Mouse (Mus musculus) stomach, embryonic 15.5 days (tissue): Measurements from ENCODE around the gene Ankrd13d. TPM values are rescaled to one million over a fixed set of nuclear protein-coding genes. Genes with fewer than 3 reads are reported as not detected.

Source experiments
- microRNA-seq: library from miRNA; unstranded; fragments of <30 nt; microRNA quantifications from one replicate; pipeline ENCODE4, GENCODE M21; 2016
- polyA plus RNA-seq: library from polyadenylated mRNA; unstranded; fragments of >200 nt; fragmentation: Nextera tagmentation; extraction: Ambion mirVana; gene quantifications from 2 replicates; pipeline ENCODE4 v1.2.1, GENCODE M21; 2015

Ankrd13d gene
- polyA plus RNA-seq, 1 experiment from 2014 or later = 9.5 TPM

Small RNAs within 50 kb of the gene (microRNA-seq; reads per million reads assigned to microRNA genes)
- not detected for gene Mir6985

Other genes starting within 250 kb of the Ankrd13d start
- 711 and 842 TPM in 2 replicates for gene Gstp1, start 245.2 kb downstream of the Ankrd13d start, polyA plus RNA-seq
- 13.2 and 19.1 TPM in 2 replicates for gene Gstp2, start 237.1 kb downstream of the Ankrd13d start, polyA plus RNA-seq
- gene Gstp3, start 223.6 kb downstream of the Ankrd13d start, polyA plus RNA-seq = 3.3 and 7.1 TPM in 2 replicates
- gene Cabp2, start 201.6 kb downstream of the Ankrd13d start, polyA plus RNA-seq = 3.1 and 3.6 TPM in 2 replicates
- gene Cdk2ap2, start 186.0 kb downstream of the Ankrd13d start, polyA plus RNA-seq = 121 and 130 TPM in 2 replicates
- 12.9 and 16.2 TPM in 2 replicates for gene Pitpnm1, start 183.1 kb downstream of the Ankrd13d start, polyA plus RNA-seq
- 79.0 and 91.0 TPM in 2 replicates for gene Aip, start 157.3 kb downstream of the Ankrd13d start, polyA plus RNA-seq
- gene Gpr152, start 143.3 kb downstream of the Ankrd13d start, polyA plus RNA-seq = not detected in 2 replicates
- gene Cabp4, start 139.1 kb downstream of the Ankrd13d start, polyA plus RNA-seq = 0.13 and 0.19 TPM in 2 replicates
- 164 and 180 TPM in 2 replicates for gene Coro1b, start 134.5 kb downstream of the Ankrd13d start, polyA plus RNA-seq
- gene Ptprcap, start 129.5 kb downstream of the Ankrd13d start, polyA plus RNA-seq = 6.4 and 7.5 TPM in 2 replicates
- 44.7 and 49.5 TPM in 2 replicates for gene Rps6kb2, start 119.8 kb downstream of the Ankrd13d start, polyA plus RNA-seq
- 1.5 and 2.0 TPM in 2 replicates for gene Carns1, start 107.7 kb downstream of the Ankrd13d start, polyA plus RNA-seq
- 3.0 and 4.0 TPM in 2 replicates for gene Tbc1d10c, start 91.9 kb downstream of the Ankrd13d start, polyA plus RNA-seq
- gene Ppp1ca, start 91.1 kb downstream of the Ankrd13d start, polyA plus RNA-seq = 745 and 766 TPM in 2 replicates
- gene Rad9a, start 81.5 kb downstream of the Ankrd13d start, polyA plus RNA-seq = 25.4 and 27.4 TPM in 2 replicates
- 5.4 and 6.2 TPM in 2 replicates for gene Clcf1, start 68.9 kb downstream of the Ankrd13d start, polyA plus RNA-seq
- not detected in 2 replicates for gene AC109138.7, start 68.8 kb downstream of the Ankrd13d start, polyA plus RNA-seq
- 26.7 and 36.4 TPM in 2 replicates for gene Pold4, start 51.2 kb downstream of the Ankrd13d start, polyA plus RNA-seq
- gene Ssh3, start 14.0 kb downstream of the Ankrd13d start, polyA plus RNA-seq = 27.6 and 32.6 TPM in 2 replicates
- 18.5 and 18.7 TPM in 2 replicates for gene Grk2, start 23.1 kb upstream of the Ankrd13d start, polyA plus RNA-seq
- 37.2 and 44.7 TPM in 2 replicates for gene Kdm2a, start 115.1 kb upstream of the Ankrd13d start, polyA plus RNA-seq
- gene Rhod, start 156.3 kb upstream of the Ankrd13d start, polyA plus RNA-seq = 24.1 and 32.0 TPM in 2 replicates
- gene Syt12, start 194.3 kb upstream of the Ankrd13d start, polyA plus RNA-seq = 0.81 and 0.99 TPM in 2 replicates
- 1.2 and 1.3 TPM in 2 replicates for gene 2010003K11Rik, start 215.4 kb upstream of the Ankrd13d start, polyA plus RNA-seq
- 18.0 and 19.1 TPM in 2 replicates for gene Pcx, start 227.3 kb upstream of the Ankrd13d start, polyA plus RNA-seq